Mouse (Mus musculus) intestine, embryonic 16.5 days (tissue): Measurements from ENCODE around the gene Zscan12. TPM values are rescaled to one million over a fixed set of nuclear protein-coding genes. Genes with fewer than 3 reads are reported as not detected.
A peak's percentile ranks its signal among the peaks of the same experiment; 100 is the strongest.
"Not testable (repeated sequence)": the region's sequence is repeated elsewhere in the genome, so short reads cannot be mapped to it uniquely, and the experiment has no call there.

Experiments used
- ATAC-seq: fragments of 200-750 bp; cut with Nextera tagmentation; 2 replicates; pipeline ENCODE4 v1.8.0; 2017; ENCODE audit warnings: moderate TSS enrichment, moderate library complexity
- H3K27ac ChIP-seq: fragments of 300-500 bp; sonication (generic); 2 replicates; pipeline ENCODE4 v1.5.1; 2014; ENCODE audit warnings: mild to moderate bottlenecking, low read length
- H3K27me3 ChIP-seq: fragments of 300-500 bp; sonication (generic); replicated peaks from 2 replicates; pipeline ENCODE4 v1.6.1; 2014; ENCODE audit warnings: low read length, control low read depth, mixed read lengths; ENCODE audit not compliant: control insufficient read depth, insufficient read depth
- H3K36me3 ChIP-seq: fragments of 300-500 bp; sonication (generic); 2 replicates; pipeline ENCODE4 v1.6.1; 2014; ENCODE audit warnings: low read length, control low read depth; ENCODE audit not compliant: control insufficient read depth, insufficient read depth
- H3K4me1 ChIP-seq: fragments of 300-500 bp; sonication (generic); 2 replicates; pipeline ENCODE4 v1.6.1; 2014; ENCODE audit warnings: low read length, control low read depth, mixed read lengths; ENCODE audit not compliant: control insufficient read depth, insufficient read depth
- H3K4me2 ChIP-seq: fragments of 300-500 bp; sonication (generic); 2 replicates; pipeline ENCODE4 v1.6.1; 2014; ENCODE audit warnings: low read depth, low read length, control low read depth
- H3K4me3 ChIP-seq: fragments of 300-500 bp; sonication (generic); 2 replicates; pipeline ENCODE4 v1.5.1; 2014; ENCODE audit warnings: mild to moderate bottlenecking, low read length
- H3K9ac ChIP-seq: fragments of 300-500 bp; sonication (generic); 2 replicates; pipeline ENCODE4 v1.6.1; 2014; ENCODE audit warnings: low read depth, low read length
- H3K9me3 ChIP-seq: fragments of 300-500 bp; sonication (generic); 2 replicates; pipeline ENCODE4 v1.6.1; 2016; ENCODE audit warnings: low read length, control low read depth; ENCODE audit not compliant: control insufficient read depth
- WGBS: fragments of 180-500 bp; shearing (Covaris S2); extraction: QIAGEN DNeasy Blood & Tissue Kit; methylation state at CpG from one replicate; pipeline ENCODE4 v1.1.7; 2014; 5-methylcytosine and 5-hydroxymethylcytosine counted together
- polyA plus RNA-seq: library from polyadenylated mRNA; unstranded; fragments of >200 nt; fragmentation: Nextera tagmentation; extraction: Ambion mirVana; gene quantifications from 2 replicates; pipeline ENCODE4 v1.2.1, GENCODE M21; 2015

Zscan12 gene
- polyA plus RNA-seq, 1 experiment from 2014 or later: 6.6 TPM

- Histone ChIP-seq H3K27me3 (no peaks in the 10 kb centered on the region), H3K4me1 (peaks cover 5% of the 10 kb centered on the region), H3K9me3 (no peaks in the 10 kb centered on the region), H3K9ac (peak overlapping the region; percentile 43; the same call in 1 of the 2 replicates), H3K27ac (no peak overlapping the region), H3K4me2 (peak overlapping the region; percentile 76), H3K4me3 (peak overlapping the region; percentile 51), H3K36me3 (no peaks in the 10 kb centered on the region)
- WGBS: under 1% methylated on average over 9 of the region's 9 CpGs
- ATAC-seq: peak; percentile 72
These were observed 35.2 kb upstream of the Zscan12 start for GRCm38 (mm10) chr13:21327424-21327823.

DNA sequence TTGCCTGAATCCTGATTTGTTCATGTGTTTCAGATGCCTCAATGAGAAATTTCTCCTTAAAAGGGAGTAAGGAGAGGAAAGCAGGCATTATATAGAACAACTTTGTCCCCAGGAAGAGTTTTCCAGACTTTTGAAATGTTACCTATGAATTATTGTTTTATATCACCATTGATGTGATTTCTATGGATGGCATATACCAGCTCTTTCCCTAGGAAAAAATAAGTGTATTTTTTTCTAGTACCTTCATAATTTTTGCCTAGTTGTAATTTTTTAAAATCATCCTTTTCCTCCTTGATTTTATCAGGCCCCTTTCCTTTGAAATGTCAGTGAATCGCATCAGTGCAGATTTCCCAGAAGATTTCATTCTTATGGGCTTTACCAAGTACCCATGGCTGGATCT lies 16.0 kb upstream of the Zscan12 start, which contains the start of gene Olfr1367:
Olfr1367 (plus strand) TSS at position 301 of the 400 bp plus-strand sequence.
- Histone ChIP-seq H3K9ac (no peak within 1 kb of the TSS), H3K4me1 (no peaks in the 10 kb centered on the region), H3K27ac (no peak within 1 kb of the TSS), H3K27me3 (no peaks in the 10 kb centered on the region), H3K4me2 (no peak within 1 kb of the TSS), H3K9me3 (no peaks in the 10 kb centered on the region), H3K36me3 (no peaks in the 10 kb centered on the region), H3K4me3 (no peak within 1 kb of the TSS)
- ATAC-seq: no peak
- 78% methylated on average over 1 of the region's 1 CpGs for WGBS

GRCm38 (mm10) chr13:21350593-21350992 lies 12.0 kb upstream of the Zscan12 start:
- ATAC-seq: 0 out of 2 replicates have a peak, but pooled peaks have one; percentile 38
- Histone ChIP-seq H3K9me3 (no peaks in the 10 kb centered on the region), H3K36me3 (no peaks in the 10 kb centered on the region)

GRCm38 (mm10) chr13:21363719-21364118 lies 1.1 kb downstream of the Zscan12 start:
- Histone ChIP-seq H3K9me3 (no peaks in the 10 kb centered on the region), H3K9ac (peak overlapping the region; percentile 41), H3K4me3 (peak overlapping the region; percentile 93), H3K27ac (no peak overlapping the region), H3K4me1 (peaks cover 12% of the 10 kb centered on the region), H3K36me3 (peaks cover 4% of the 10 kb centered on the region; the same call in 1 of the 2 replicates), H3K4me2 (peak overlapping the region; percentile 69), H3K27me3 (no peaks in the 10 kb centered on the region)
- no peak for ATAC-seq
- 57% methylated on average over 12 of the region's 12 CpGs for WGBS

More at GRCm38 (mm10) chr13:21350593-21350992, 12.0 kb upstream of the Zscan12 start:
- Histone ChIP-seq H3K9ac (no peak overlapping the region), H3K4me3 (no peak overlapping the region), H3K4me1 (no peaks in the 10 kb centered on the region), H3K4me2 (no peak overlapping the region), H3K27me3 (no peaks in the 10 kb centered on the region), H3K27ac (no peak overlapping the region)

DNA sequence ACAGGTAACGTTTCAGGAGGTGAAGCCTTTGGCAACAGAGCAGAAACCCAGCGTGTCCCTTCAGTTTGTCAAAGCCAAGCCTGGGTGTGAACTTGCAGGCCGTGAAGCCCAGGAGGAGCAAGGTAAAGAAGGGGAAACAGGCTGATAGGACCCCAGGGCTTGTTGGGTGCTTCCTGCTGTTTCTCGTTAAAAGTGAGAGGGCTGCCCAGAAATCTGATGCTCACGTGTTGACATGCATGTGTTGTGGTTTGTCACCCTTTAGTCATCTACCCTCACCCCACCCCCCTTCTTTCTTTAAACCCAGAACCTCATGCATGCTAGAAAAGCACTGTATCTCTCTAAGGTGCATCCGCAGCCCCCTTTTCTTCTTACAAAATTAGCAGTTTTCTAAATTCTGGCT lies 4.0 kb downstream of the Zscan12 start:
- 76% methylated on average over 6 of the region's 6 CpGs for WGBS

GRCm38 (mm10) chr13:21372700-21373099 lies 10.1 kb downstream of the Zscan12 start:
- peaks cover 17% of the 10 kb centered on the region; the same call in 1 of the 2 replicates for H3K36me3 ChIP-seq
- no peak overlapping the region for H3K9ac ChIP-seq
- H3K9me3 ChIP-seq: no peaks in the 10 kb centered on the region
- no peak overlapping the region for H3K4me2 ChIP-seq
- ATAC-seq: no peak
- H3K4me1 ChIP-seq: no peaks in the 10 kb centered on the region
- H3K27ac ChIP-seq: no peak overlapping the region
- H3K4me3 ChIP-seq: no peak overlapping the region
- H3K27me3 ChIP-seq: no peaks in the 10 kb centered on the region
- WGBS: 90% methylated on average over 2 of the region's 2 CpGs

More for the DNA sequence above, 4.0 kb downstream of the Zscan12 start:
- no peak overlapping the region for H3K9ac ChIP-seq
- peaks cover 12% of the 10 kb centered on the region for H3K4me1 ChIP-seq
- H3K36me3 ChIP-seq: peaks cover 17% of the 10 kb centered on the region; the same call in 1 of the 2 replicates
- no peak overlapping the region for H3K4me2 ChIP-seq
- no peaks in the 10 kb centered on the region for H3K27me3 ChIP-seq
- H3K27ac ChIP-seq: no peak overlapping the region
- no peak overlapping the region for H3K4me3 ChIP-seq
- H3K9me3 ChIP-seq: no peaks in the 10 kb centered on the region
- ATAC-seq: no peak

GRCm38 (mm10) chr13:21377773-21378172 lies 15.2 kb downstream of the Zscan12 start:
- Histone ChIP-seq H3K4me1 (no peaks in the 10 kb centered on the region), H3K27me3 (no peaks in the 10 kb centered on the region), H3K9me3 (no peaks in the 10 kb centered on the region), H3K4me3 (no peak overlapping the region), H3K27ac (no peak overlapping the region), H3K36me3 (no peaks in the 10 kb centered on the region), H3K9ac (no peak overlapping the region), H3K4me2 (no peak overlapping the region)
- no peak for ATAC-seq
- 86% methylated on average over 2 of the region's 2 CpGs for WGBS

DNA sequence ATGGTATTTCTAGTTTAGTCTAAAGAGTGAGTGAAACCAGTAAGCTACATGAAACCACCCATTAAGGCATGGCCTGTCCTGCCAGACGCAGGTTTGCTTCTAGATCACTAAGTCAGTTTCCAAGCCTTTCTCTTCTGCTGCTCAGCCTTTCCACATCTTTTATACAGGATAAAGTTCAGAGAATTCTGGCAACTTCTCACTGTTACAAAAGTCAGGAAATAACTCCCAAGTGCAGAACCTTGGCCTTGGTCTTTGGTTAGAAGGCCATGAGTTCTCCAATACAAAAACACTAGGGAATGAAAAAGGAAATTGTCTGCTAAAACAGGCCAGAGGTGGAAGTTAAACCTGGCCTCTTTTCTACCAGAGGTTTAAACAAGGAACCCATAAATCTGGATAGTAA lies 32.6 kb downstream of the Zscan12 start:
- H3K27ac ChIP-seq: no peak overlapping the region
- no peaks in the 10 kb centered on the region for H3K9me3 ChIP-seq
- no peak for ATAC-seq
- no peak overlapping the region for H3K9ac ChIP-seq
- H3K4me1 ChIP-seq: no peaks in the 10 kb centered on the region
- 93% methylated on average over 1 of the region's 1 CpGs for WGBS
- no peak overlapping the region for H3K4me3 ChIP-seq
- H3K4me2 ChIP-seq: no peak overlapping the region
- H3K27me3 ChIP-seq: no peaks in the 10 kb centered on the region
- peaks cover 36% of the 10 kb centered on the region for H3K36me3 ChIP-seq

- H3K4me2 ChIP-seq: no peak overlapping the region
- no peak for ATAC-seq
- peaks cover 32% of the 10 kb centered on the region for H3K36me3 ChIP-seq
These were observed 33.0 kb downstream of the Zscan12 start for GRCm38 (mm10) chr13:21395623-21396022.

GRCm38 (mm10) chr13:21396048-21396447 lies 33.4 kb downstream of the Zscan12 start:
- not testable (repeated sequence) for H3K9ac ChIP-seq, H3K4me2 ChIP-seq, H3K27ac ChIP-seq, H3K4me1 ChIP-seq, H3K9me3 ChIP-seq, H3K4me3 ChIP-seq, H3K27me3 ChIP-seq
- peaks cover 28% of the 10 kb centered on the region for H3K36me3 ChIP-seq
- WGBS: 92% methylated on average over 18 of the region's 18 CpGs
- peak; percentile 60 for ATAC-seq

More at GRCm38 (mm10) chr13:21395623-21396022, 33.0 kb downstream of the Zscan12 start:
- no peaks in the 10 kb centered on the region for H3K27me3 ChIP-seq
- H3K9ac ChIP-seq: no peak overlapping the region
- 90% methylated on average over 6 of the region's 6 CpGs for WGBS
- no peak overlapping the region for H3K27ac ChIP-seq
- H3K9me3 ChIP-seq: no peaks in the 10 kb centered on the region
- no peak overlapping the region for H3K4me3 ChIP-seq
- H3K4me1 ChIP-seq: no peaks in the 10 kb centered on the region
